Mouse (Mus musculus): ENCODE measurements around the gene Olfr221.
"Not testable (repeated sequence)": the region's sequence is repeated elsewhere in the genome, so short reads cannot be mapped to it uniquely, and the experiment has no call there.

The Olfr221 gene

GRCm38 (mm10) chr14:52042359-52042758 lies at the start of gene Olfr221:
Gene Olfr221 (minus strand): TSS chr14:52042459.
- not testable (repeated sequence) for TF ChIP-seq GATA4 (IDR thresholded peaks at IDR 0.05; ENCODE audit: insufficient replicate concordance, low read length)

DNA sequence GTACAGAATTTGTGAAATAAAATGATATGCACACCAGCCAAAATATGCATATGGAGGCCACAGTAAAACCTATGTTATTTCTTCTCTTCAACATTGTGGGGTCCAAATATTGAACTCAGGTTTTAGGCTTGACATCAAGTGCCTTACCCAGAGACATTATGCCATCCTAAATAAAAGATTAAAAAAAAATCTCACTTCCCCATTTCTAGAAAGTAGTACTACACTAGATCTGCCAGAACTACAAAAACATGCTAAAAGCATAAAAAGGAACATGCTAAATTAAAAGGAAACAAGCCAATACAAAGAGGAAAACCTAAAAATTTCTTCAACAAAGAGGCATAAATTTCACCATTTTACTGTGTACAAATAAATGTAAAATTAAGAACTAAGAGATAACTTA lies 40.8 kb upstream of the Olfr221 start:
- TF ChIP-seq GATA4 (IDR thresholded peaks at IDR 0.05; ENCODE audit: insufficient replicate concordance, low read length) = no peak

GRCm38 (mm10) chr14:52071599-52072137 lies 29.4 kb upstream of the Olfr221 start:
- TF ChIP-seq GATA4 (IDR thresholded peaks at IDR 0.05; ENCODE audit: insufficient replicate concordance, low read length) = no peak

GRCm38 (mm10) chr14:52066135-52066534 lies 23.9 kb upstream of the Olfr221 start:
- no peak for TF ChIP-seq GATA4 (IDR thresholded peaks at IDR 0.05; ENCODE audit: insufficient replicate concordance, low read length)

GRCm38 (mm10) chr14:52061798-52062197 lies 19.5 kb upstream of the Olfr221 start:
- no peak for TF ChIP-seq GATA4 (IDR thresholded peaks at IDR 0.05; ENCODE audit: insufficient replicate concordance, low read length)

- no peak for TF ChIP-seq GATA4 (IDR thresholded peaks at IDR 0.05; ENCODE audit: insufficient replicate concordance, low read length)
These were observed 18.5 kb upstream of the Olfr221 start for GRCm38 (mm10) chr14:52060800-52061199.

GRCm38 (mm10) chr14:52059982-52060381 lies 17.7 kb upstream of the Olfr221 start:
- TF ChIP-seq GATA4 (IDR thresholded peaks at IDR 0.05; ENCODE audit: insufficient replicate concordance, low read length) = no peak

GRCm38 (mm10) chr14:52045966-52046565 lies 3.8 kb upstream of the Olfr221 start:
- TF ChIP-seq GATA4 (IDR thresholded peaks at IDR 0.05; ENCODE audit: insufficient replicate concordance, low read length) = no peak

DNA sequence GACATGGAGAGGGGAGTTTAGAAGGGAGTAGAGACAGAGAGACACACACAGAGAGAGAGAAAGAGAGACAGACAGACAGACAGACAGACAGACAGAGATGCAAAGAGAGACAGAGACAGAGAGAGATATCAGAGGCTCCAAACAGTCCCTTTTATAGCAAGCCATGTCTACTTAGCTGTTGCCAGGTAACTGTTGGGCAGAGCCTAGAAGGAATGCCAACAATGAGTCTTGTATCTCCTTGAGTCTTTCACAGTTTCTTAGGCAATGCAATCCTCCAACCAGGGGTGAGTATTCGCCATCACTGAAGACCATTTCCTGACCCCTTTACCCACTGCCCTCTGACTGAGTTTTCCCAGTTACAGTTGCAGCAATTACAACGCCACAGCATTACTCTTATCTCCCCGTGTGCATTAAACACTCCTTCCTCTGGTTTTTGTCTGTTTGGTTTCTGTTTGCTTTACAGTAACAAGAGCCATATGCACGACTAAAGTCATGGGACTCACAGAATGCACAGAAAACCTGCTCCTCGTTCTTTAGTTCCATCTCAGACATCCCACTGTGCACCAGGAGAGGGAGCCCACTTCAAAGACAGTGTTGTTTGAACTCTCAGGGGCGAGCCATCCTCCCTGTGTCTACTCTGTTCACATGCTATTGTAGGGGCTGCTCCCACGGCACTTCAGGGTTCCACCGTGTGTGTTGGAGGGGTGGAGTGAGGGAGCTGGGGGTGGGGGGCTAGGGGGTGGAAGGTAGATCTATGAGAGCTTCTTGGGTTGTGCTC lies 2.8 kb upstream of the Olfr221 start:
- no peak for TF ChIP-seq GATA4 (IDR thresholded peaks at IDR 0.05; ENCODE audit: insufficient replicate concordance, low read length)

DNA sequence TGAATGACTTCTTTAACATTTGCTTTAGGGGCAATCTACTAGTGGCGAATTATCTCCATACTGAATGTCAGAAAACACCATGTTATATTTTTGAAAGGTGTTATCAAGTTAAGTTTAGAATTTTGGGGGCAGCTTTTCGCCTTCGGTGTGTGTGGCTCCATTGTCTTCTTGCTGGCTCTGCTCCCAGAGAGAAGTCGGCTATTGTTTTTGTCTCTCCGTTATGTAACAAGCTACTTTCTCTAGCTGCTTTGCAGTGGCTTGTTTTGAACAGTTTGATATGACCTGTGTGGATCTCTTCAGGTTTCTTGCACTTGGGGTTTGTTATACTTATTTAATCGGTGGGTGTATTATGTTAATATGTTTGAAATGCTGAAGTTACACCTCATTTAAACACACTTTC lies 1.2 kb upstream of the Olfr221 start:
- TF ChIP-seq GATA4 (IDR thresholded peaks at IDR 0.05; ENCODE audit: insufficient replicate concordance, low read length) = no peak

DNA sequence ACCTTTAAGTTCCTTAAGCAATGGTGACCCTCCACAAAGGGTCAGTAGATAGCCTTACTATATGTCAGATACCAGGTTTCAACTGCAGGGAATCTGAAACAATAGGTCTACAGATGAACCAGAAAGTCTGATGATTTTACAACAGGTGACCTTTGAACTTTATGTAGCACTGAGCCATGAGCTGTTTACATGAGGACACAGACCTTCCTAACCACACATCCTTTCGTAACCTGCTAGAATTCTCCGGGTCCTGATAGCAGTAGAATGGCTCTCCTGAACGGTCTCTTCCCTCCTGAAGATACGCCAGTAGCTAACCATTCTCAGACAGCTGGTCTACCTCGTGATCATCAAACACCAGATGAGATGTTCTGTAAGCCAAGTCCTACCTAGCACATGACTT lies 2.9 kb downstream of the Olfr221 start:
- TF ChIP-seq GATA4 (IDR thresholded peaks at IDR 0.05; ENCODE audit: insufficient replicate concordance, low read length) = no peak

- TF ChIP-seq GATA4 (IDR thresholded peaks at IDR 0.05; ENCODE audit: insufficient replicate concordance, low read length) = no peak
These were observed 6.3 kb downstream of the Olfr221 start for GRCm38 (mm10) chr14:52035926-52036325.

DNA sequence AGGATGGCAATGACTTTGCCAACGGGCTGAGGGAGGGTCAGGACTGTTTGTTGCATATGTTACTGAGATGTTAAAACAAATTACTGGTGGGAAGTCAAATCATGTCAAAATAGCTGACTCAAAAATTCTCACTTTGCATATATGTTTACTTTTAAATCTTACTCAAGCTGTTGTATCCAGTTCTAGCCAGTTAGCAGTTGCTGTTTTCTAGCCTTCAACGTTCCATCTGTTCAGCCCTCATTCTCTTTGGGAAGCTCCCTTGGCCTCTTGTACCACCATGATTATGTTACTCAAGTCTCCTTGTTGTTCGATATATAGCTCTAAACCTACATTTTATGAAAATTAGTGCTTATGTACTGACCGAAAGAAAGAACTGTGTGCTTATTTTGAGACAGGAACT lies 15.9 kb downstream of the Olfr221 start:
- TF ChIP-seq GATA4 (IDR thresholded peaks at IDR 0.05; ENCODE audit: insufficient replicate concordance, low read length) = no peak

GRCm38 (mm10) chr14:52024133-52024532 lies 18.1 kb downstream of the Olfr221 start:
- TF ChIP-seq GATA4 (IDR thresholded peaks at IDR 0.05; ENCODE audit: insufficient replicate concordance, low read length) = no peak

GRCm38 (mm10) chr14:52022709-52023459 lies 19.4 kb downstream of the Olfr221 start:
- TF ChIP-seq GATA4 (IDR thresholded peaks at IDR 0.05; ENCODE audit: insufficient replicate concordance, low read length) = no peak

Data from liver, adult (tissue).